ENCODE assay signal across 26 mouse cellular contexts in genomic region chr1:157872775-157873174, GRCm38 (mm10).
DNase-seq lines count a peak whose midpoint lies in the region; ATAC-seq lines count a peak whose summit lies in the region.
"Had no signal": no experiment of that assay in that cellular context is flagged by ENCODE, and none has a peak within 500 bp of the region (broad histone marks: within the 10 kb centered on the region; RNA-seq: fewer than 3 reads in every experiment).

No protein-coding gene starts in this region.

- ATAC-seq in neural tube, embryonic 15.5 days (ENCODE audit: low FRiP score) = no peak
- ATAC-seq: inflammation-experienced regulatory T-cells, adult 6 months; midbrain, embryonic 15.5 days; Patski had no signal

- H3K27ac ChIP-seq in neural tube, embryonic 15.5 days (replicated peaks) = 0 out of 2 replicates have a peak overlapping the region, but pooled peaks have one; percentile 11
- H3K27ac ChIP-seq: gastrocnemius, adult 2 months; heart, embryonic 15.5 days; hindbrain, embryonic 14.5 days; kidney, postnatal 0 days; layer of hippocampus, adult 2 months; midbrain, embryonic 15.5 days; stomach, postnatal 0 days had no signal

- WGBS in neural tube, embryonic 15.5 days = 45% methylated on average over 5 of the region's 5 CpGs

- H3K4me2 ChIP-seq in neural tube, embryonic 15.5 days = no peak overlapping the region
- H3K4me2 ChIP-seq: heart, embryonic 15.5 days; hindbrain, embryonic 14.5 days; midbrain, embryonic 15.5 days had no signal

- H3K9ac ChIP-seq in neural tube, embryonic 15.5 days (replicated peaks) = no peak overlapping the region
- H3K9ac ChIP-seq: heart, embryonic 15.5 days; hindbrain, embryonic 14.5 days; midbrain, embryonic 15.5 days had no signal

- peak; percentile 6 for DNase-seq in adrenal gland, postnatal 10 days
- no peak for DNase-seq in adrenal gland, postnatal 25 days
- peak; percentile 68 for DNase-seq in heart, adult 11 months
- DNase-seq in heart, postnatal 4 days = no peak
- peak; percentile 45 for DNase-seq in forelimb bud, embryonic 11.5 days (ENCODE audit: low read depth, low spot score)
- DNase-seq in kidney, adult 11 months = no peak
- DNase-seq in cerebellum, postnatal 36 days = no peak
- DNase-seq: cerebellum, adult 18-20 months; cerebellum, postnatal 14 days; gastrocnemius, adult 2 months; heart, postnatal 36 days; kidney, adult 2 months; lung, postnatal 4 days; thymus, adult 2 months; thymus, postnatal 4 days had no signal

- peaks cover 4% of the 10 kb centered on the region; the same call in 1 of the 2 replicates for H3K9me3 ChIP-seq in neural tube, embryonic 15.5 days (replicated peaks)
- H3K9me3 ChIP-seq: midbrain, embryonic 15.5 days had no signal

- no peaks in the 10 kb centered on the region for H3K36me3 ChIP-seq in neural tube, embryonic 15.5 days
- H3K36me3 ChIP-seq: G1E; heart, embryonic 15.5 days; midbrain, embryonic 15.5 days had no signal

- H3K27me3 ChIP-seq in neural tube, embryonic 15.5 days (replicated peaks) = no peaks in the 10 kb centered on the region
- H3K27me3 ChIP-seq: CH12.LX; heart, embryonic 15.5 days; midbrain, embryonic 15.5 days; Patski had no signal

- H3K4me3 ChIP-seq in neural tube, embryonic 15.5 days (replicated peaks) = no peak overlapping the region
- H3K4me3 ChIP-seq: gastrocnemius, adult 2 months; heart, embryonic 15.5 days; layer of hippocampus, adult 2 months; midbrain, embryonic 15.5 days had no signal

- H3K4me1 ChIP-seq in neural tube, embryonic 15.5 days = peaks cover 7% of the 10 kb centered on the region; the same call in 1 of the 2 replicates
- H3K4me1 ChIP-seq: heart, embryonic 15.5 days; midbrain, embryonic 15.5 days had no signal

Comparison
In these comparisons a context has a peak if more than half of its experiments do, and no peak if none do; other contexts are left out.
1. DNase-seq: peak in adrenal gland, postnatal 10 days (single experiment), heart, adult 11 months (single experiment) and forelimb bud, embryonic 11.5 days (single experiment); none in adrenal gland, postnatal 25 days (single experiment), heart, postnatal 4 days (single experiment), kidney, adult 11 months (single experiment) and cerebellum, postnatal 36 days (0 of 2).